Mouse (Mus musculus): Measurements from ENCODE around the gene Cwf19l1. TPM values are rescaled to one million over a fixed set of nuclear protein-coding genes. Genes with fewer than 3 reads are reported as not detected.

Gene Cwf19l1
- polyA plus RNA-seq (2012; rRNA removed; ENCODE audit: low replicate concordance) = 1.5 and 1.6 TPM in 2 replicates

GRCm38 (mm10) chr19:44135072-44135959 is at the start of gene Cwf19l1:
Gene Cwf19l1 (minus strand): TSS chr19:44135876.

DNA sequence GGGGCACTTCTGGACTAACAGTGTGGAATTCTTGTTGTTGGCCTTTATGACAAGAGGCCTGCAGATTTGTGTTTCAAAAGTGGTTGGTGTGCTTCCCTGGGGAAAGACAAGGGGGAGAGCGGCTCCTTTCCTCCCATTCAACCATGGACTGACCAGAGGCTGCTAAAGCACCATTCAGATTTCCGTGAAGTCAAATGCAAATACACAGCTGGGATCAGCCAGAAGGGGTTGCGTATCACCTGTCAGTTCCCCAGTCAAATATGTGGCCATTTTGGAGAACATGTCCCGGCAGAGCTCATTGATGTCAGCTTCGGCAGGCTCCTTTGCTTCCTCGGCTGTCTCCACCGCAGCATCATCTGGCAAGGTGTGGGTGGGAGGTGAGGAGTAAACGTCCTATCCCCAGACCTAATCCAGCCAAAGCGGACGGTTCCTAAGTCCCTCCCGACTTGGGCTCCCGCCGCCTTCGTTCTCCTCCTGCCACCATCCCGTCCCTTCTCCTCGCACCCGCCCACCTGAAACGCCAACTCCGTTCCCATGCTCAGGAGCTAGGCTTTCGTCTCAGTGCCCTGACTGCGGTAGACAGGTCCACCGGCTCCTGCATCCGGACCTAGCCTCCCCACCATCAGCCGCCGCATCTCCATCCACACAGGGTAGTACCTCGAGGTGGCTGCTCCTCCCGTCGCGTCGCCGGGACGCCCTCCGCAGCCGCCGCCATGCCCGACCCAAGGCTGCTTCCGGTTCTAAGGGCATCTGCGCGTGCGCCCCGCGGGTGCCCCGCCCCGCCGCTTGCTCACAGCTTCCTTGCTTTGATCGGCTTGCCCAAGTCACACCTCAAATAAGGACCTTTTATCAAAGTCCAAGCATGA is 10.3 kb upstream of the Cwf19l1 start, which contains the start of gene Bloc1s2:
TSS of gene Bloc1s2 (minus strand) at position 745 of the 866 bp plus-strand sequence.

GRCm38 (mm10) chr19:44106831-44107660 is 28.6 kb downstream of the Cwf19l1 start, which contains the start of gene Chuk:
Gene Chuk (minus strand): TSS chr19:44107480.

DNA sequence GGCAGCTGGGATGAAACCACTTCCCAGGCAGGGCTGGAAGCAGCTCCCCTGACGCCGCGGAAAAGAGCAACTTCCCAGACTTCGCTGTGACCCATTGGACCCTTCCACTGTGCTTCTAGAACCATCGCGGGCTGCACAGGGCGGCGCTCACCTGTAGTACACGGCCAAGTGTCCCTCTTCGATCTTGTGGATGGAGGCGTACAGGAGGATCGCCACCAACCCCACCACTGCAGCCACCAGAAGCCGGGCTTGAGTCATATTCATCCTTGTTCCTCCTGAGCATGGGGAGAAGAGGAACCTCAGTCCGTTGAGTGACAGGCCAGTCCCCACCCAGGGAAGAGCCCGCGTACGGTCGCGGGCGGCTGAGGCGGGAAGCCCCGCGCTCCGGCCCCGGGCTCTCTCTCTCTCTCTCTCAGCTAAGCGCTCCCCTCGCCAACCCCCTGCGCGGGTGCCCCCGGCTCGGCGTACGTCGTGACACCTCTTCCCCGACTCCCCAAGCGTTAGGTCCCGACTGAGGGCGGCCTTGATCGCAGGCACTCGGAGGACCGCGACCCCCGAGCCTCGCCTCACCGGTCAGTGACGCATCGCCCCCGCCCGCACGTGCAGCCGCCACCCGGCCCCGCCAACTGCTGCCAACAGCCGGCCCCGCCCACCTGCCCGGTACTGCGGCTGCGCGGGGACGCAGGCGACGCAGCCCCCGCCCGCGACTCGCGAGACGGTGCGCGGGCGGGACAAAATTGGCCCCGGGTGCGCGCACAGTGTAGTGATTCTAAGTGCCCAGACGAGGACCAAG is 66.4 kb downstream of the Cwf19l1 start, which contains the start of gene Erlin1:
TSS of gene Erlin1 (minus strand) at position 665 of the 793 bp plus-strand sequence.

Other genes with a start within 250 kb of the Cwf19l1 start
- 32.9 and 33.6 TPM in 2 replicates for gene Dnmbp, start 195.7 kb downstream of the Cwf19l1 start, polyA plus RNA-seq (2012; rRNA removed; ENCODE audit: low replicate concordance)
- 1.8 and 9.0 TPM in 2 replicates for gene Cpn1, start 149.3 kb downstream of the Cwf19l1 start, polyA plus RNA-seq (2012; rRNA removed; ENCODE audit: low replicate concordance)
- gene Cyp2c23, start 106.7 kb downstream of the Cwf19l1 start, polyA plus RNA-seq (2012; rRNA removed; ENCODE audit: low replicate concordance) = 0.78 and 1.1 TPM in 2 replicates
- 4.8 and 5.0 TPM in 2 replicates for gene Erlin1, start 66.1 kb downstream of the Cwf19l1 start, polyA plus RNA-seq (2012; rRNA removed; ENCODE audit: low replicate concordance)
- 3.8 and 4.6 TPM in 2 replicates for gene Chuk, start 28.4 kb downstream of the Cwf19l1 start, polyA plus RNA-seq (2012; rRNA removed; ENCODE audit: low replicate concordance)
- 8.9 and 11.8 TPM in 2 replicates for gene Bloc1s2, start 10.6 kb upstream of the Cwf19l1 start, polyA plus RNA-seq (2012; rRNA removed; ENCODE audit: low replicate concordance)
- 0.02 and 0.08 TPM in 2 replicates for gene Pkd2l1, start 56.6 kb upstream of the Cwf19l1 start, polyA plus RNA-seq (2012; rRNA removed; ENCODE audit: low replicate concordance)
- not detected in 2 replicates for gene Scd3, start 67.4 kb upstream of the Cwf19l1 start, polyA plus RNA-seq (2012; rRNA removed; ENCODE audit: low replicate concordance)
- gene Scd2, start 157.8 kb upstream of the Cwf19l1 start, polyA plus RNA-seq (2012; rRNA removed; ENCODE audit: low replicate concordance) = 9.5 and 29.2 TPM in 2 replicates
- 0.04 and 0.09 TPM in 2 replicates for gene Scd4, start 197.2 kb upstream of the Cwf19l1 start, polyA plus RNA-seq (2012; rRNA removed; ENCODE audit: low replicate concordance)

Measured in duodenum, adult 2 months (tissue).